Mouse (Mus musculus) heart, embryonic 12.5 days (tissue): ENCODE results near the gene Fscn3. TPM values are rescaled to one million over a fixed set of nuclear protein-coding genes. Genes with fewer than 3 reads are reported as not detected.

Source experiments
- ATAC-seq: fragments of 200-750 bp; cut with Nextera tagmentation; 2 replicates; pipeline ENCODE4 v1.8.0; 2017; ENCODE audit warnings: moderate TSS enrichment, moderate library complexity; ENCODE audit not compliant: insufficient number of reproducible peaks, low FRiP score
- H3K27ac ChIP-seq: fragments of 300-500 bp; sonication (generic); 2 replicates; pipeline ENCODE4 v1.5.1; 2016; ENCODE audit warnings: mild to moderate bottlenecking, moderate library complexity; ENCODE audit not compliant: poor library complexity, severe bottlenecking
- H3K27me3 ChIP-seq: fragments of 300-500 bp; sonication (generic); replicated peaks from 2 replicates; pipeline ENCODE4 v1.6.1; 2016; ENCODE audit warnings: mild to moderate bottlenecking, moderate library complexity
- H3K36me3 ChIP-seq: fragments of 300-500 bp; sonication (generic); 2 replicates; pipeline ENCODE4 v1.6.1; 2016; ENCODE audit warnings: mild to moderate bottlenecking, moderate library complexity
- H3K4me1 ChIP-seq: fragments of 300-500 bp; sonication (generic); replicated peaks from 2 replicates; pipeline ENCODE4 v1.6.1; 2016; ENCODE audit warnings: mild to moderate bottlenecking
- H3K4me2 ChIP-seq: fragments of 300-500 bp; sonication (generic); 2 replicates; pipeline ENCODE4 v1.6.1; 2016; ENCODE audit warnings: mild to moderate bottlenecking, moderate library complexity
- H3K4me3 ChIP-seq: fragments of 300-500 bp; sonication (generic); 2 replicates; pipeline ENCODE4 v1.5.1; 2016; ENCODE audit warnings: mild to moderate bottlenecking
- H3K9ac ChIP-seq: fragments of 300-500 bp; sonication (generic); 2 replicates; pipeline ENCODE4 v1.6.1; 2016; ENCODE audit warnings: mild to moderate bottlenecking, moderate library complexity
- H3K9me3 ChIP-seq: fragments of 300-500 bp; sonication (generic); replicated peaks from 2 replicates; pipeline ENCODE4 v1.6.1; 2016; ENCODE audit warnings: mild to moderate bottlenecking, moderate library complexity
- WGBS: fragments of 180-500 bp; shearing (Covaris S2); methylation state at CpG from one replicate; pipeline ENCODE4 v1.1.7; 2016; 5-methylcytosine and 5-hydroxymethylcytosine counted together
- polyA plus RNA-seq: library from polyadenylated mRNA; unstranded; fragments of >200 nt; fragmentation: Nextera tagmentation; extraction: Ambion mirVana; gene quantifications from 2 replicates; pipeline ENCODE4 v1.2.1, GENCODE M21; 2016

Gene Fscn3
- polyA plus RNA-seq, 1 experiment from 2014 or later: not detected

DNA sequence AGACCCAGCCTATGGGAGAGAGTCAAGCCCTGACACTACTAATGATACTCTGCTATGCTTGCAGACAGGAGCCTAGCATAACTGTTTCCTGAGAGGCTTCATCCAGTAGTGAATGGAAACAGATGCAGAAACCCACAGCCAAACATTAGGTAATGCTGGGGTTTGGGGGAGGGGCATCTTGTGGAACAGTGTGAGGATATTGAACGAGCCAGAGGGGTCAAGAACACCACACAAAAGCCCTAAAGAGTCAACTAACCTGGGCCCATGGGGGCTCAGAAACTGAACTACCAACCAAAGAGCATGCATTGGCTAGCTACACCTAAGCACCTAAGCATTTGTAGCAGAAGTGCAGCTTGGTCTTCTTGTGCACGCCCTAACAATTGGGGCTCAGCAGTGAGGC lies 16.4 kb upstream of the Fscn3 start:
- Histone ChIP-seq H3K4me2 (no peak overlapping the region), H3K27me3 (no peaks in the 10 kb centered on the region), H3K27ac (no peak overlapping the region), H3K36me3 (peaks cover 8% of the 10 kb centered on the region), H3K4me3 (no peak overlapping the region), H3K9ac (no peak overlapping the region), H3K9me3 (no peaks in the 10 kb centered on the region), H3K4me1 (no peaks in the 10 kb centered on the region)
- 70% methylated on average over 2 of the region's 2 CpGs for WGBS
- no peak for ATAC-seq

GRCm38 (mm10) chr6:28416981-28417380 lies 10.6 kb upstream of the Fscn3 start:
- Histone ChIP-seq H3K9ac (no peak overlapping the region), H3K4me1 (peaks cover 20% of the 10 kb centered on the region), H3K9me3 (no peaks in the 10 kb centered on the region), H3K27ac (no peak overlapping the region), H3K4me3 (no peak overlapping the region), H3K36me3 (peaks cover 30% of the 10 kb centered on the region), H3K27me3 (no peaks in the 10 kb centered on the region), H3K4me2 (no peak overlapping the region)
- ATAC-seq: no peak
- WGBS: 75% methylated on average over 4 of the region's 4 CpGs

- Histone ChIP-seq H3K9ac (no peak overlapping the region), H3K27ac (no peak overlapping the region), H3K4me1 (peaks cover 27% of the 10 kb centered on the region), H3K36me3 (peaks cover 30% of the 10 kb centered on the region), H3K9me3 (no peaks in the 10 kb centered on the region), H3K4me3 (no peak overlapping the region), H3K27me3 (no peaks in the 10 kb centered on the region), H3K4me2 (no peak overlapping the region)
- 92% methylated on average over 14 of the region's 14 CpGs for WGBS
- no peak for ATAC-seq
Measured at GRCm38 (mm10) chr6:28418449-28418848, 9.1 kb upstream of the Fscn3 start.

DNA sequence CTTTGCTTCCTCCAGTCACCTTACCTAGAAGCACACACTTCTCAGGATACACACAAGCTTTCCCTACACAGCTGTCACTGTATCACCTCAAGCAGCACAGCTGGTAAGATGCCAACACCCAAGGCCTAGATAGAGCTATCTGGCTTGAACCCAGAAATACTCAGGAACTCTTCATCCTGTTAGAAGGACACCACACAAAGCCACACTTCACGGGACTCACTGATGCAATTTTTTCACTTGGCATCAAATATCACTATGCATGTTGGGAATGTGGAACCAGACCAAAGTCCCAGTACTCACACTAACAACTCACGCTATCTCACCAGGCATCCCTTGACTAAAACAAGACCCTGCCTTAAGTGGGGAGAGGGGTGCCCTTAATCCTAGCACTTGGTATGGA lies 7.9 kb upstream of the Fscn3 start:
- Histone ChIP-seq H3K4me1 (peaks cover 34% of the 10 kb centered on the region), H3K36me3 (peaks cover 30% of the 10 kb centered on the region), H3K4me3 (peak overlapping the region; percentile 85; the same call in 1 of the 2 replicates), H3K27ac (no peak overlapping the region), H3K9me3 (no peaks in the 10 kb centered on the region), H3K4me2 (peak overlapping the region; percentile 97), H3K9ac (peak overlapping the region; percentile 56; the same call in 1 of the 2 replicates), H3K27me3 (no peaks in the 10 kb centered on the region)
- WGBS: 63% methylated on average over 2 of the region's 2 CpGs
- no peak for ATAC-seq

DNA sequence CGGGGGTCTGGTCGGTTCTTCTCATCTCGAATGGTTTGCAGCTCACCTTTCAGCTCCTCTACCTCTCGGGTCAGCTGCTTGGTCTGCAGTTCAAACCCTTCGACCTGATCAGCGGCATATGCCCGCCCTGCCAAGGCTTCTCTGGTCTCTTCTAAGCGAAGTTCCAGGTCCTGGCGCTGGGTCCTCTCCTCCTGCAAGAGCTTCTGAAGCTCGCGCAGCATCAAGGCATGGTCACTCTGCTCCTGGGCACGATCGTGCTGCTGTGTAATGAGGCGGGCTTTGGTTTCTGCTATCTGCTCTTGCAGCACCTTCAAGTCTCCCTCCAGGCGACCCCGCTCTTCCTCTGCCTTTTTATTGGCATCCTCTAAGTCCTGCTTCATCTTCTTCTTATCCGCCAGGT lies 7.2 kb upstream of the Fscn3 start:
- H3K9ac ChIP-seq: peak overlapping the region; percentile 84; the same call in 1 of the 2 replicates
- no peaks in the 10 kb centered on the region for H3K9me3 ChIP-seq
- 73% methylated on average over 17 of the region's 17 CpGs for WGBS
- H3K27ac ChIP-seq: no peak overlapping the region
- peak overlapping the region; percentile 85 for H3K4me3 ChIP-seq
- H3K36me3 ChIP-seq: peaks cover 34% of the 10 kb centered on the region
- no peaks in the 10 kb centered on the region for H3K27me3 ChIP-seq
- peaks cover 39% of the 10 kb centered on the region for H3K4me1 ChIP-seq
- peak overlapping the region; percentile 97 for H3K4me2 ChIP-seq
- no peak for ATAC-seq

DNA sequence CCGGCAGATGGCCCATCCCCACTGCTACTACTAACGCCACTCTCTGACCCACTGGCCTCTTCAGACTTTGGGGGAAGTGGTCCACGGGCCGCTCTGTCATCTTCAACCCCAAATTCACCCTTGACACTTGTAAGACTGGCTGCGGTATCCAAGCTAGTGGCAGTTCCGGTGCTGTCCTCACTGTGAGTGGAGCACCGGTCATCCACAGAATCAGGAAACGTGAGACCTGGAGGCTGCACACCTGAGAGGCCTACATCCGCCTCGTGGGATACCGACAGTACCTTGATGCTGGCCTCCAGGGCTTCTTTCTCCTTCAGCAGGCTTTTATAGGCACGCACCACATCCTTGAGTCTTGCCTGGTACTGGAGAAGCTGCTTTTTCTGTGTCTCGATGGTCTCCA lies 6.7 kb upstream of the Fscn3 start:
- peak overlapping the region; percentile 53; the same call in 1 of the 2 replicates for H3K27ac ChIP-seq
- H3K4me1 ChIP-seq: peaks cover 39% of the 10 kb centered on the region

GRCm38 (mm10) chr6:28421469-28422000 lies 6.1 kb upstream of the Fscn3 start:
- Histone ChIP-seq H3K27me3 (no peaks in the 10 kb centered on the region), H3K9me3 (no peaks in the 10 kb centered on the region), H3K27ac (peak overlapping the region; percentile 53; the same call in 1 of the 2 replicates), H3K4me2 (peak overlapping the region; percentile 97), H3K4me3 (peak overlapping the region; percentile 85), H3K36me3 (peaks cover 41% of the 10 kb centered on the region), H3K9ac (peak overlapping the region; percentile 84), H3K4me1 (peaks cover 39% of the 10 kb centered on the region)
- 0% methylated on average over 27 of the region's 27 CpGs for WGBS
- ATAC-seq: peak; percentile 85

More for the DNA sequence above, 6.7 kb upstream of the Fscn3 start:
- no peaks in the 10 kb centered on the region for H3K9me3 ChIP-seq
- H3K4me2 ChIP-seq: peak overlapping the region; percentile 97
- H3K4me3 ChIP-seq: peak overlapping the region; percentile 85
- no peaks in the 10 kb centered on the region for H3K27me3 ChIP-seq
- 19% methylated on average over 13 of the region's 13 CpGs for WGBS
- no peak for ATAC-seq
- peak overlapping the region; percentile 84 for H3K9ac ChIP-seq
- peaks cover 34% of the 10 kb centered on the region for H3K36me3 ChIP-seq

- Histone ChIP-seq H3K9me3 (no peaks in the 10 kb centered on the region), H3K4me2 (peak overlapping the region; percentile 73), H3K27ac (peak overlapping the region; percentile 80; the same call in 1 of the 2 replicates), H3K4me3 (peak overlapping the region; percentile 98), H3K9ac (no peak overlapping the region), H3K36me3 (peaks cover 40% of the 10 kb centered on the region), H3K27me3 (no peaks in the 10 kb centered on the region), H3K4me1 (peaks cover 43% of the 10 kb centered on the region)
- 70% methylated on average over 15 of the region's 15 CpGs for WGBS
- ATAC-seq: no peak
Measured at GRCm38 (mm10) chr6:28422651-28423290, 4.8 kb upstream of the Fscn3 start.

DNA sequence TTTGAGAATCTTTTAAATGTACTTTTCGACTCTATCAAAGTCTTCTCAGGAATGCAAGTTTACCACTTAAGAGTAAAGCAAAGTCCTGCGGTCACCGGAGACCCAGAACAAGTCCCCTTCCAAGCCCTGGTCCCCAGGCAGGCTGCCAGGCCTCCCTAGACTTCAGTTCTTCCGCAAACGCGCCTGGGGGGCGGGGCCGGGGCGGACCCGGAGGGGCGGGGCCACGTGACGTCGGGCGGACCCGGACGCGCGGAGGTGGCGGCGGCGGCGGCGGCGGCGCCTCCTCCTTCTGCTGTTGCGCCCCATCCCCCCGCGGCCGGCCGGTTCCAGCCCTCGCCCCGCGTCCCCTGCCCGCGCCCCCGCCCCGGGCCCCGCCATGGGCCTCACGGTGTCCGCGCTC lies 4.3 kb upstream of the Fscn3 start, which contains the start of gene Arf5:
Gene Arf5, plus strand, starts transcription at position 248 of the 400 bp plus-strand sequence.
- 1% methylated on average over 39 of the region's 42 CpGs for WGBS
- Histone ChIP-seq H3K4me3 (peak within 1 kb of the TSS; percentile 98), H3K27ac (peak within 1 kb of the TSS; percentile 80), H3K9ac (peak within 1 kb of the TSS; percentile 98), H3K27me3 (no peaks in the 10 kb centered on the region), H3K4me2 (peak within 1 kb of the TSS; percentile 73), H3K4me1 (peaks cover 43% of the 10 kb centered on the region), H3K36me3 (peaks cover 35% of the 10 kb centered on the region), H3K9me3 (no peaks in the 10 kb centered on the region)
- ATAC-seq: peak; percentile 79

- 3% methylated on average over 43 of the region's 46 CpGs for WGBS
- H3K9ac ChIP-seq: peak overlapping the region; percentile 98
- peak overlapping the region; percentile 98 for H3K4me3 ChIP-seq
- H3K9me3 ChIP-seq: no peaks in the 10 kb centered on the region
- no peaks in the 10 kb centered on the region for H3K27me3 ChIP-seq
- peak overlapping the region; percentile 80 for H3K27ac ChIP-seq
- peaks cover 27% of the 10 kb centered on the region for H3K36me3 ChIP-seq
- ATAC-seq: peak; percentile 66
- peak overlapping the region; percentile 73 for H3K4me2 ChIP-seq
- H3K4me1 ChIP-seq: peaks cover 43% of the 10 kb centered on the region
Measured at GRCm38 (mm10) chr6:28423767-28424695, 3.6 kb upstream of the Fscn3 start.

DNA sequence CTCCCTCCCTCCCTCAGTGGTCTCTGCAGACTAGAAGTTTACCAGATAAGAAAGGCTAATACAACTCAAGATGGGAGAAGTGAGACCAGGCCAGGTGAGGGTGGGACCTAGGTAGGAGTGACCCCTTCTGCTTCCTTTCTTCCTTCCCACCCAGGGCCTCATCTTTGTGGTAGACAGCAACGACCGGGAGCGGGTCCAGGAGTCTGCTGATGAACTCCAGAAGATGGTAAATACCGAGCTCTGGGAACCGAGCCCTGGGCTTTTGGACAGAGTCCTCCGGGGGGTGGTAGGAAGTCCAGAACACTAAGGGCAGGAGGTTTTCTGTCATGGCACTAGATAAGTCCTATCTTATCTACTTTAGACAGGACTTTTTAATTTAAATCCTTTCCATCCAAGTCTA lies 2.6 kb upstream of the Fscn3 start:
- peak overlapping the region; percentile 73 for H3K4me2 ChIP-seq
- WGBS: 54% methylated on average over 6 of the region's 6 CpGs
- ATAC-seq: no peak
- no peak overlapping the region for H3K27ac ChIP-seq
- no peaks in the 10 kb centered on the region for H3K27me3 ChIP-seq
- peaks cover 36% of the 10 kb centered on the region for H3K4me1 ChIP-seq
- H3K9ac ChIP-seq: 0 out of 2 replicates have a peak overlapping the region, but pooled peaks have one; percentile 16
- H3K36me3 ChIP-seq: peaks cover 25% of the 10 kb centered on the region
- H3K9me3 ChIP-seq: no peaks in the 10 kb centered on the region
- peak overlapping the region; percentile 98 for H3K4me3 ChIP-seq
